Mouse (Mus musculus) kidney, embryonic 15.5 days (tissue): ENCODE measurements at regions not wholly inside any gene's neighbourhood (a gene's known extent, or its start where the extent isn't known, plus 50 kb on each side); places are given as distances from the start of the nearest gene placed in this dataset.

Source experiments
- ATAC-seq: fragments of 200-750 bp; cut with Nextera tagmentation; replicated peaks from 2 replicates; pipeline ENCODE4 v1.8.0; 2017; ENCODE audit warnings: moderate TSS enrichment; ENCODE audit not compliant: low FRiP score
- H3K27ac ChIP-seq: fragments of 300-500 bp; sonication (generic); 2 replicates; pipeline ENCODE4 v1.5.1; 2015; ENCODE audit warnings: mild to moderate bottlenecking, inconsistent platforms
- H3K27me3 ChIP-seq: fragments of 300-500 bp; sonication (generic); 2 replicates; pipeline ENCODE4 v1.6.1; 2015; ENCODE audit warnings: inconsistent platforms
- H3K36me3 ChIP-seq: fragments of 300-500 bp; sonication (generic); 2 replicates; pipeline ENCODE4 v1.6.1; 2015; ENCODE audit warnings: inconsistent platforms
- H3K4me1 ChIP-seq: fragments of 300-500 bp; sonication (generic); 2 replicates; pipeline ENCODE4 v1.6.1; 2015; ENCODE audit warnings: inconsistent platforms
- H3K4me2 ChIP-seq: fragments of 300-500 bp; sonication (generic); 2 replicates; pipeline ENCODE4 v1.6.1; 2015; ENCODE audit warnings: moderate library complexity, mild to moderate bottlenecking, inconsistent platforms
- H3K4me3 ChIP-seq: fragments of 300-500 bp; sonication (generic); replicated peaks from 2 replicates; pipeline ENCODE4 v1.5.1; 2015; ENCODE audit warnings: mild to moderate bottlenecking, inconsistent platforms
- H3K9ac ChIP-seq: fragments of 300-500 bp; sonication (generic); 2 replicates; pipeline ENCODE4 v1.6.1; 2015; ENCODE audit warnings: mild to moderate bottlenecking, inconsistent platforms
- H3K9me3 ChIP-seq: fragments of 300-500 bp; sonication (generic); replicated peaks from 2 replicates; pipeline ENCODE4 v1.6.1; 2016; ENCODE audit warnings: inconsistent platforms
- WGBS: fragments of 180-500 bp; shearing (Covaris S2); methylation state at CpG from one replicate; pipeline ENCODE4 v1.1.7; 2015; ENCODE audit warnings: mixed read lengths; 5-methylcytosine and 5-hydroxymethylcytosine counted together

- peaks cover 11% of the 10 kb centered on the region for H3K4me1 ChIP-seq
- no peak overlapping the region for H3K4me2 ChIP-seq
- no peaks in the 10 kb centered on the region for H3K9me3 ChIP-seq
- H3K27ac ChIP-seq: peak overlapping the region; percentile 64
- H3K9ac ChIP-seq: no peak overlapping the region
- ATAC-seq: no peak
- no peak overlapping the region for H3K4me3 ChIP-seq
- H3K36me3 ChIP-seq: no peaks in the 10 kb centered on the region
- no peaks in the 10 kb centered on the region for H3K27me3 ChIP-seq
- WGBS: 68% methylated on average over 3 of the region's 3 CpGs
Measured at GRCm38 (mm10) chr8:115826516-115826915, 118.9 kb upstream of the Maf start.

GRCm38 (mm10) chr8:115825899-115826502, 118.4 kb upstream of the Maf start:
- peak overlapping the region; percentile 64 for H3K27ac ChIP-seq
- no peaks in the 10 kb centered on the region for H3K27me3 ChIP-seq
- 56% methylated on average over 5 of the region's 5 CpGs for WGBS
- H3K4me1 ChIP-seq: peaks cover 11% of the 10 kb centered on the region
- ATAC-seq: no peak
- H3K4me2 ChIP-seq: no peak overlapping the region
- no peak overlapping the region for H3K4me3 ChIP-seq
- no peak overlapping the region for H3K9ac ChIP-seq
- no peaks in the 10 kb centered on the region for H3K9me3 ChIP-seq
- H3K36me3 ChIP-seq: no peaks in the 10 kb centered on the region

- no peak overlapping the region for H3K27ac ChIP-seq
- H3K27me3 ChIP-seq: no peaks in the 10 kb centered on the region
- 86% methylated on average over 6 of the region's 6 CpGs for WGBS
- no peak overlapping the region for H3K4me2 ChIP-seq
- no peak overlapping the region for H3K9ac ChIP-seq
- H3K9me3 ChIP-seq: no peaks in the 10 kb centered on the region
- H3K36me3 ChIP-seq: no peaks in the 10 kb centered on the region
- no peak overlapping the region for H3K4me3 ChIP-seq
- peaks cover 11% of the 10 kb centered on the region for H3K4me1 ChIP-seq
- no peak for ATAC-seq
Measured at GRCm38 (mm10) chr8:115824478-115824785, 116.8 kb upstream of the Maf start.

GRCm38 (mm10) chr8:115823673-115824477, 116.3 kb upstream of the Maf start:
- Histone ChIP-seq H3K27me3 (no peaks in the 10 kb centered on the region), H3K27ac (no peak overlapping the region), H3K9ac (no peak overlapping the region), H3K4me2 (no peak overlapping the region), H3K9me3 (no peaks in the 10 kb centered on the region), H3K4me1 (peaks cover 11% of the 10 kb centered on the region), H3K4me3 (no peak overlapping the region), H3K36me3 (no peaks in the 10 kb centered on the region)
- ATAC-seq: no peak
- WGBS: 57% methylated on average over 8 of the region's 8 CpGs

GRCm38 (mm10) chr8:115813426-115813825, 105.8 kb upstream of the Maf start:
- H3K9me3 ChIP-seq: no peaks in the 10 kb centered on the region
- H3K36me3 ChIP-seq: no peaks in the 10 kb centered on the region
- H3K4me1 ChIP-seq: no peaks in the 10 kb centered on the region
- H3K27me3 ChIP-seq: no peaks in the 10 kb centered on the region
- H3K4me3 ChIP-seq: no peak overlapping the region
- no peak for ATAC-seq
- H3K4me2 ChIP-seq: no peak overlapping the region
- 70% methylated on average over 4 of the region's 4 CpGs for WGBS
- H3K9ac ChIP-seq: no peak overlapping the region
- no peak overlapping the region for H3K27ac ChIP-seq

- Histone ChIP-seq H3K4me3 (no peak overlapping the region), H3K9ac (no peak overlapping the region), H3K9me3 (no peaks in the 10 kb centered on the region), H3K4me1 (no peaks in the 10 kb centered on the region), H3K4me2 (no peak overlapping the region), H3K27ac (no peak overlapping the region), H3K27me3 (no peaks in the 10 kb centered on the region), H3K36me3 (no peaks in the 10 kb centered on the region)
- whole genome bisulfite sequencing: 70% methylated on average over 9 of the region's 9 CpGs
- ATAC-seq: no peak
Measured at GRCm38 (mm10) chr8:115806579-115806978, 99.0 kb upstream of the Maf start.

GRCm38 (mm10) chr8:115806139-115806538, 98.5 kb upstream of the Maf start:
- H3K36me3 ChIP-seq: no peaks in the 10 kb centered on the region
- H3K27me3 ChIP-seq: no peaks in the 10 kb centered on the region
- 58% methylated on average over 6 of the region's 6 CpGs for WGBS
- no peaks in the 10 kb centered on the region for H3K9me3 ChIP-seq
- no peak overlapping the region for H3K27ac ChIP-seq
- H3K4me3 ChIP-seq: no peak overlapping the region
- no peak overlapping the region for H3K4me2 ChIP-seq
- no peak overlapping the region for H3K9ac ChIP-seq
- ATAC-seq: no peak
- no peaks in the 10 kb centered on the region for H3K4me1 ChIP-seq

GRCm38 (mm10) chr8:115793587-115793986, 86.0 kb upstream of the Maf start:
- Histone ChIP-seq H3K4me2 (no peak overlapping the region), H3K4me1 (no peaks in the 10 kb centered on the region), H3K9me3 (no peaks in the 10 kb centered on the region), H3K36me3 (no peaks in the 10 kb centered on the region), H3K9ac (no peak overlapping the region), H3K27me3 (no peaks in the 10 kb centered on the region), H3K27ac (no peak overlapping the region), H3K4me3 (no peak overlapping the region)
- WGBS: 85% methylated on average over 1 of the region's 1 CpGs
- ATAC-seq: no peak

- Histone ChIP-seq H3K27ac (no peak overlapping the region), H3K4me3 (no peak overlapping the region), H3K9me3 (no peaks in the 10 kb centered on the region), H3K4me2 (no peak overlapping the region), H3K9ac (no peak overlapping the region), H3K27me3 (no peaks in the 10 kb centered on the region), H3K36me3 (no peaks in the 10 kb centered on the region), H3K4me1 (no peaks in the 10 kb centered on the region)
- ATAC-seq: no peak
- 53% methylated on average over 6 of the region's 6 CpGs for WGBS
Measured at GRCm38 (mm10) chr8:115788421-115788820, 80.8 kb upstream of the Maf start.

GRCm38 (mm10) chr8:115786185-115786584, 78.6 kb upstream of the Maf start:
- H3K9me3 ChIP-seq: no peaks in the 10 kb centered on the region
- H3K36me3 ChIP-seq: no peaks in the 10 kb centered on the region
- no peak overlapping the region for H3K27ac ChIP-seq
- no peaks in the 10 kb centered on the region for H3K4me1 ChIP-seq
- 81% methylated on average over 4 of the region's 4 CpGs for WGBS
- H3K4me3 ChIP-seq: no peak overlapping the region
- H3K27me3 ChIP-seq: no peaks in the 10 kb centered on the region
- ATAC-seq: no peak
- H3K9ac ChIP-seq: no peak overlapping the region
- H3K4me2 ChIP-seq: no peak overlapping the region

GRCm38 (mm10) chr8:115785769-115786168, 78.2 kb upstream of the Maf start:
- Histone ChIP-seq H3K9me3 (no peaks in the 10 kb centered on the region), H3K4me2 (no peak overlapping the region), H3K4me3 (no peak overlapping the region), H3K4me1 (no peaks in the 10 kb centered on the region), H3K27ac (no peak overlapping the region), H3K36me3 (no peaks in the 10 kb centered on the region), H3K9ac (no peak overlapping the region), H3K27me3 (no peaks in the 10 kb centered on the region)
- ATAC-seq: no peak
- 94% methylated on average over 3 of the region's 3 CpGs for WGBS

GRCm38 (mm10) chr8:115783364-115783763, 75.8 kb upstream of the Maf start:
- WGBS: 87% methylated on average over 6 of the region's 6 CpGs
- H3K9ac ChIP-seq: no peak overlapping the region
- H3K4me2 ChIP-seq: no peak overlapping the region
- H3K4me3 ChIP-seq: no peak overlapping the region
- no peaks in the 10 kb centered on the region for H3K4me1 ChIP-seq
- H3K36me3 ChIP-seq: no peaks in the 10 kb centered on the region
- no peak overlapping the region for H3K27ac ChIP-seq
- no peaks in the 10 kb centered on the region for H3K9me3 ChIP-seq
- no peaks in the 10 kb centered on the region for H3K27me3 ChIP-seq
- ATAC-seq: no peak

GRCm38 (mm10) chr8:115778433-115778832, 70.8 kb upstream of the Maf start:
- H3K4me2 ChIP-seq: no peak overlapping the region
- no peaks in the 10 kb centered on the region for H3K9me3 ChIP-seq
- no peaks in the 10 kb centered on the region for H3K36me3 ChIP-seq
- H3K4me1 ChIP-seq: no peaks in the 10 kb centered on the region
- H3K9ac ChIP-seq: no peak overlapping the region
- H3K27ac ChIP-seq: no peak overlapping the region
- ATAC-seq: no peak
- no peak overlapping the region for H3K4me3 ChIP-seq
- H3K27me3 ChIP-seq: no peaks in the 10 kb centered on the region
- WGBS: 82% methylated on average over 1 of the region's 1 CpGs
